Mouse (Mus musculus): ENCODE results near the gene Cox4i2. TPM values are rescaled to one million over a fixed set of nuclear protein-coding genes. Genes with fewer than 3 reads are reported as not detected.

The Cox4i2 gene
- total RNA-seq (2021) = 1 to 10 TPM; 2.7 to 2.8 TPM
- long read RNA-seq, experiment 1 = 0 reads
- long read RNA-seq, experiment 2 = 0 reads

- DNase-seq (ENCODE audit: low spot score in 2 of 2) = no peak
Observed at GRCm38 (mm10) chr2:152753944-152754711, at the start of gene Cox4i2. TSS of gene Cox4i2 (plus strand) at chr2:152754173.

- no peak for DNase-seq (ENCODE audit: low spot score in 2 of 2)
Observed at GRCm38 (mm10) chr2:152704256-152704605, 49.7 kb upstream of the Cox4i2 start.

GRCm38 (mm10) chr2:152704811-152705370, 49.1 kb upstream of the Cox4i2 start:
- no peak for DNase-seq (ENCODE audit: low spot score in 2 of 2)

GRCm38 (mm10) chr2:152705993-152706571, 47.9 kb upstream of the Cox4i2 start:
- peak; percentile 38 to 55 for DNase-seq (ENCODE audit: low spot score in 2 of 2)

- no peak for DNase-seq (ENCODE audit: low spot score in 2 of 2)
Observed at GRCm38 (mm10) chr2:152707186-152707585, 46.8 kb upstream of the Cox4i2 start.

GRCm38 (mm10) chr2:152707627-152708026, 46.3 kb upstream of the Cox4i2 start:
- peak; percentile 75 to 78 for DNase-seq (ENCODE audit: low spot score in 2 of 2)

- DNase-seq (ENCODE audit: low spot score in 2 of 2) = no peak
Observed at GRCm38 (mm10) chr2:152709066-152709465, 44.9 kb upstream of the Cox4i2 start.

- DNase-seq (ENCODE audit: low spot score in 2 of 2) = no peak
Observed at GRCm38 (mm10) chr2:152716241-152716772, 37.7 kb upstream of the Cox4i2 start.

- no peak for DNase-seq (ENCODE audit: low spot score in 2 of 2)
Observed at GRCm38 (mm10) chr2:152717652-152718051, 36.3 kb upstream of the Cox4i2 start.

GRCm38 (mm10) chr2:152718076-152718475, 35.9 kb upstream of the Cox4i2 start:
- no peak for DNase-seq (ENCODE audit: low spot score in 2 of 2)

- no peak for DNase-seq (ENCODE audit: low spot score in 2 of 2)
Observed at GRCm38 (mm10) chr2:152723651-152724331, 30.2 kb upstream of the Cox4i2 start.

- DNase-seq (ENCODE audit: low spot score in 2 of 2) = no peak
Observed at GRCm38 (mm10) chr2:152724332-152724723, 29.6 kb upstream of the Cox4i2 start.

- no peak for DNase-seq (ENCODE audit: low spot score in 2 of 2)
Observed at GRCm38 (mm10) chr2:152725178-152725750, 28.7 kb upstream of the Cox4i2 start.

GRCm38 (mm10) chr2:152726213-152726612, 27.8 kb upstream of the Cox4i2 start:
- no peak for DNase-seq (ENCODE audit: low spot score in 2 of 2)

GRCm38 (mm10) chr2:152726751-152727335, 27.1 kb upstream of the Cox4i2 start:
- DNase-seq (ENCODE audit: low spot score in 2 of 2) = no peak

- no peak for DNase-seq (ENCODE audit: low spot score in 2 of 2)
Observed at GRCm38 (mm10) chr2:152727795-152728510, 26.0 kb upstream of the Cox4i2 start.

GRCm38 (mm10) chr2:152728594-152728993, 25.4 kb upstream of the Cox4i2 start:
- no peak for DNase-seq (ENCODE audit: low spot score in 2 of 2)

GRCm38 (mm10) chr2:152729013-152729635, 24.8 kb upstream of the Cox4i2 start:
- no peak for DNase-seq (ENCODE audit: low spot score in 2 of 2)

GRCm38 (mm10) chr2:152729636-152730020, 24.3 kb upstream of the Cox4i2 start:
- no peak for DNase-seq (ENCODE audit: low spot score in 2 of 2)

GRCm38 (mm10) chr2:152733201-152733600, 20.8 kb upstream of the Cox4i2 start:
- DNase-seq (ENCODE audit: low spot score in 2 of 2) = no peak
